Mouse (Mus musculus): Measurements from ENCODE around the gene Btbd9.

Btbd9 gene

GRCm38 (mm10) chr17:30481766-30482165, 94.5 kb downstream of the Btbd9 start:
- DNase-seq (ENCODE audit: low spot score in 2 of 2): no peak

- no peak for DNase-seq (ENCODE audit: low spot score in 2 of 2)
Observed at GRCm38 (mm10) chr17:30481341-30481740, 94.9 kb downstream of the Btbd9 start.

- DNase-seq (ENCODE audit: low spot score in 2 of 2): no peak
Observed at GRCm38 (mm10) chr17:30480381-30480780, 95.9 kb downstream of the Btbd9 start.

GRCm38 (mm10) chr17:30478181-30478580, 98.1 kb downstream of the Btbd9 start:
- DNase-seq (ENCODE audit: low spot score in 2 of 2): no peak

GRCm38 (mm10) chr17:30474561-30474960, 101.7 kb downstream of the Btbd9 start:
- no peak for DNase-seq (ENCODE audit: low spot score in 2 of 2)

GRCm38 (mm10) chr17:30472776-30473175, 103.5 kb downstream of the Btbd9 start:
- DNase-seq (ENCODE audit: low spot score in 2 of 2): no peak

GRCm38 (mm10) chr17:30471512-30471911, 104.8 kb downstream of the Btbd9 start:
- DNase-seq (ENCODE audit: low spot score in 2 of 2): peak; percentile 64 to 65

GRCm38 (mm10) chr17:30470790-30471189, 105.5 kb downstream of the Btbd9 start:
- no peak for DNase-seq (ENCODE audit: low spot score in 2 of 2)

GRCm38 (mm10) chr17:30470286-30470685, 106.0 kb downstream of the Btbd9 start:
- no peak for DNase-seq (ENCODE audit: low spot score in 2 of 2)

- peak in 1 of 2 experiments; percentile 50 for DNase-seq (ENCODE audit: low spot score in 2 of 2)
Observed at GRCm38 (mm10) chr17:30469511-30470076, 106.7 kb downstream of the Btbd9 start.

GRCm38 (mm10) chr17:30468368-30468767, 107.9 kb downstream of the Btbd9 start:
- DNase-seq (ENCODE audit: low spot score in 2 of 2): no peak

- peak; percentile 69 to 78 for DNase-seq (ENCODE audit: low spot score in 2 of 2)
Observed at GRCm38 (mm10) chr17:30467566-30468213, 108.6 kb downstream of the Btbd9 start.

GRCm38 (mm10) chr17:30465060-30465762, 111.1 kb downstream of the Btbd9 start:
- no peak for DNase-seq (ENCODE audit: low spot score in 2 of 2)

GRCm38 (mm10) chr17:30464240-30464745, 112.0 kb downstream of the Btbd9 start:
- no peak for DNase-seq (ENCODE audit: low spot score in 2 of 2)

- DNase-seq (ENCODE audit: low spot score in 2 of 2): no peak
Observed at GRCm38 (mm10) chr17:30460727-30461349, 115.5 kb downstream of the Btbd9 start.

GRCm38 (mm10) chr17:30459706-30460105, 116.6 kb downstream of the Btbd9 start:
- DNase-seq (ENCODE audit: low spot score in 2 of 2): no peak

GRCm38 (mm10) chr17:30458926-30459325, 117.4 kb downstream of the Btbd9 start:
- DNase-seq (ENCODE audit: low spot score in 2 of 2): no peak

- DNase-seq (ENCODE audit: low spot score in 2 of 2): no peak
Observed at GRCm38 (mm10) chr17:30458301-30458700, 118.0 kb downstream of the Btbd9 start.

GRCm38 (mm10) chr17:30457486-30457885, 118.8 kb downstream of the Btbd9 start:
- no peak for DNase-seq (ENCODE audit: low spot score in 2 of 2)

- DNase-seq (ENCODE audit: low spot score in 2 of 2): no peak
Observed at GRCm38 (mm10) chr17:30456293-30456692, 120.0 kb downstream of the Btbd9 start.

- DNase-seq (ENCODE audit: low spot score in 2 of 2): peak; percentile 79 to 93
Observed at GRCm38 (mm10) chr17:30454862-30455243, 121.4 kb downstream of the Btbd9 start.

- no peak for DNase-seq (ENCODE audit: low spot score in 2 of 2)
Observed at GRCm38 (mm10) chr17:30454155-30454861, 122.0 kb downstream of the Btbd9 start.
